Mouse (Mus musculus) mature B cell (primary cell): Measurements from ENCODE around the gene Ift43.

Source experiments
- in situ Hi-C: fragments of 300-500 bp; cut with MboI; formaldehyde crosslinking; loops from 2 replicates; pipeline ENCODE4 v1.14.3; 2019

The Ift43 gene

DNA sequence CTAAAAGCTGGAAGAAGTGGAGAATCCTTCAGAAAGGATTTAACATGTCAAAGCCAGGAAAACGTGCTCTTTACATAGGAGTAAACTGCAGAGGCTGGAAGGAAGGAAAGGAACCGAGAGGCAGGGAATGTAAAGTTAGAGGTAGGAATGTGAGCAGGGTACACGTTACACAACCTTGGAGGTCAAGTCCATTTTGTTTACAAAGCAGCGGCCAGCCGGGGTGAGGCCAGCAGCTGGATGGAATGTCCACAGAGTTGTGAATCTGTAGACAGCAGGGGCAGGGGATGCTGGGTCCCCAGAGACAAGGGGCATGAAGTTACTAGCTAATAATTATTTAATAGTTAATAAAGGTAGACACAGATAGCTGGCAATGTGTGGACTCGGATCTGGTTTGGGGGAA lies 45.8 kb downstream of the Ift43 start:
- in situ Hi-C loops: no loop called here

DNA sequence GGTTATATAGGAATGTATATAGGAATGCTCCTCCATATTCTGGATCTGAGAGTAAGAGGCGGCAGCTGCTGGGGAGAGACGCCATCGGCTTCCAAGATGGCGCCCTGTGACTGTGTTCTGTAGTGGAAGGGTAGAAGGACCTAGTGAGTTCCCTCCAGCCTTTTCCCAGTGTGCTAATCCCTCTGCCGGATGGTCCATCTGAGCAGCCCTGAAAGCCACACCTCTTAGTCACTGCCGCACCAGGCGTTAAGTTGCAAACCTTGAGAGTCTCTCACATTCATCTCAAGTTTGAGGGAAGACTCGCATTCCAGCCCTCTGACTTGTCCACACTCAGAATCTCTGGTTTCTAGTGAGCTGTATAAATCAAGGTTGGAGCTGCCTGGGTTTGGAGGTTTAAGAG lies 46.7 kb downstream of the Ift43 start:
- in situ Hi-C loops: no loop called here

GRCm38 (mm10) chr12:86129696-86130095 lies 47.4 kb downstream of the Ift43 start:
- in situ Hi-C loops: loop anchor here (10.0 kb wide), 1 partner anchor 275 kb away; no protein-coding TSS in a partner anchor

- in situ Hi-C loops: loop anchor here (10.0 kb wide), 1 partner anchor 272 kb away; no protein-coding TSS in a partner anchor
Measured at GRCm38 (mm10) chr12:86132799-86133198, 50.5 kb downstream of the Ift43 start.

GRCm38 (mm10) chr12:86135691-86136090 lies 53.4 kb downstream of the Ift43 start:
- in situ Hi-C loops: loop anchor here (10.0 kb wide), 1 partner anchor 269 kb away; no protein-coding TSS in a partner anchor

DNA sequence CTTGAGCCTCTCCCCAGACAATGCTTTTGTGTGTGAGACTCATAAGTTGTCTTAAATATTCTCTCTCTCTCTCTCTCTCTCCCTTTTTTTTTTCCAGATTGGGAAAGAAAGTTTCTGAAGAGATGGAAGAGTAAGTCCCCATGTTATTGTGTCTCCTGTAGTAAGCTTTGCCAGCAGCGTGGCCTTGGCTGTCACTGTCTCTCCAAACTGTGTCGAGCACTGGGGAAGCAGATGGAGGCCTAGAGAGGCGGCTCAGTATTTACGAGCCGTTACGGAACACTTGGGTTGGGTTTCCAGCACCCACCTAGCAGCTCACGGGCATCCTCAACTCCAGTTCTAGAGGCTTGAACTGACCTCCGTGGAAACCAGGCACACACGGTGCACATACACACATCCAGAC lies 56.4 kb downstream of the Ift43 start:
- in situ Hi-C loops: loop anchor here (10.0 kb wide), 1 partner anchor 266 kb away; no protein-coding TSS in a partner anchor

- in situ Hi-C loops: no loop called here
Measured at GRCm38 (mm10) chr12:86142389-86142788, 60.0 kb downstream of the Ift43 start.

DNA sequence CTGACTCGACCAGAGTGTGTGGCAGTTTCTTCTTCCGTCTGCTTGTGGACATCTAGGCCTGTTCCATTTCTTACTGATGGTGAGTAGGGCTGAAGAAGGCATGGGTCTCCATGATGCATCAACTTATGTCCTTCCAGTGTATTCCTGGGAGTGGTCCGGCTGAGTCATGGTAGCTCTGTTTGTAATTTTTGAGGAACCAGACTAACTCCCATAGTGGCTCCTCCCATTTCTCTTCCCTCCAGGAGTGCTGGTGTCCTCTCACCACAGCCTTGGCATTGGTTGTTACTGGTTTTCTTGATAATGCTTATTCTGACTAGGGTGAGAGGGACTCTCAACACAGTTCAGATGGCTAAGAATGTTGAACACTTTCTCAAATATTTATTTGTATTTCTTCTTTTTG lies 63.9 kb downstream of the Ift43 start:
- in situ Hi-C loops: no loop called here

GRCm38 (mm10) chr12:86148271-86148670 lies 65.9 kb downstream of the Ift43 start:
- in situ Hi-C loops: no loop called here

DNA sequence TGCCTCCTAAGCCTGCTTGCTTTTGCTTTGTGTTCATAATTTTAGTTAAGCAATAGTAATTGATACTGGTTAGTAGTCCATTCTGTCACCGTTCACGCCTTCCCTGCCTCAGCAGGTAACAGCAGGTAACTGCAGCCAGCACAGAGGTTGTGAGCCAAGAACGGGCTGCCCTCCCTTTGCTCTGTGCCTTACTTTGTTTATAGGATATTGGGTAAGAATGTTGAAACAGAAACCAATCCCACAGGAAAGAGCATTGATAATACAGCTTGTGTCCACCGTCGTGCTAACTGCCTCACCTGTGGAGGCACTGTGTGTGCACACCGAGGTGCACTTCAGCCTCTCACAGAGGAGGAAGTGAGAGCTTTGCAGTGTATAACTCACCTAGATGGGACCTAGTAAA lies 66.7 kb downstream of the Ift43 start:
- in situ Hi-C loops: no loop called here

- in situ Hi-C loops: no loop called here
Measured at GRCm38 (mm10) chr12:86151941-86152340, 69.6 kb downstream of the Ift43 start.

- in situ Hi-C loops: no loop called here
Measured at GRCm38 (mm10) chr12:86153213-86153957, 71.0 kb downstream of the Ift43 start.

- in situ Hi-C loops: no loop called here
Measured at GRCm38 (mm10) chr12:86155176-86155575, 72.8 kb downstream of the Ift43 start.

DNA sequence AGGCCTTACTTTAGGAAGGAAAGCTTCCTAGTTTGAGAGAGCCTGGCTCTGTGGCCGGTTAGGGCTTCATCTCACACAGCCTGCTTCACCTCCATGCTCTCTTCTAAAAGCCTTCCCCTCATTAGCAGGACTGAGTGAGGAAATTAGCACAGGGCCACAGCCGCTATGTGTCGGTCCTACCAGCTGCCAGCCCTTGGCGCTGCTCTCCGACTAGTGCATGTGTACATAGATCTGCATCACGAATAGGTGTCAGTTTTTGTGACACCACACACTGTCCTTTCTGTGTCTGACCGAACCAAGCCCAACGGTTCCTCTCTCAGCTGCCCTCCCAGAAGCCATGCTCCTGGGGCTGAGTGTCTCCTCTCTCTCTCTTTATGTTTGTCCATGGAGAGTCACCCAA lies 74.8 kb downstream of the Ift43 start:
- in situ Hi-C loops: no loop called here

GRCm38 (mm10) chr12:86157894-86158444 lies 75.6 kb downstream of the Ift43 start:
- in situ Hi-C loops: no loop called here

DNA sequence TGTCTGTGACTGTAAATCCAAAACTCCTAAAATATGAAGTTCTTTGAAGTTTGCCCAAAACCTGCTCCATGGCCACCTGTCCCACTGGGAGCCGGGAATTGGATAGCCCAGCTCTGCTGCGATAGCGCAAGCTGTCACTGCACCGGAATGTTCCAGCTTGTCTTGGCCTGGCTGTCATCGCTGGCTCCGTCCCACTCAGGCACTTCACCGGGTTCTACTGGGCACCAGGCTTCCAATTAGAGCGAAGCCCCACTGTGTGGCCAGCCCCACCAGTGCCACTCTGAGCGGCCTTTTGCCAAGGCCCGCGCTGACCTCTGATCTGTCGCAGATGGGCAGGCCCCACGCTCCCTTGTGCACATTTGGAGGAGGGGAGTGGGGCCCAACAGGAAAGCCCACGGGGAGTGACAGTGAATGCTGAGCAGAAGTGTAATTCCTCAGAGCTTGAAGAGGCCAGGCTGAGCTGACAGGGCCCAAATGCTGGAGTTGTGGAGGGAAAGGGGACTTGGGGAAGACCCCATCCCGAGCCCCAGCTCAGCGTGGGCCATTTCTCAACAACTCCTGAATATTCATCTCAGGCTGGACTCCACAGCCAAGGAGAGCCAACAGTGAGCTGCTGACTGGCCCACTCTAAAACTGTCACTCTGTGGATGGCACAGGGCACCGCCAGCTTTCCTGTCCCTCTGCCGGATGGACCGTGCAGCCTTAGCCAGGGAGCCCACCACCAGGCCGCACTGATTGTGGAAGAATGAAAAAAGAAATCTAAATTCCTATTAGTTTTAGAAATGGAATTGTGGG lies 76.5 kb downstream of the Ift43 start:
- in situ Hi-C loops: no loop called here

DNA sequence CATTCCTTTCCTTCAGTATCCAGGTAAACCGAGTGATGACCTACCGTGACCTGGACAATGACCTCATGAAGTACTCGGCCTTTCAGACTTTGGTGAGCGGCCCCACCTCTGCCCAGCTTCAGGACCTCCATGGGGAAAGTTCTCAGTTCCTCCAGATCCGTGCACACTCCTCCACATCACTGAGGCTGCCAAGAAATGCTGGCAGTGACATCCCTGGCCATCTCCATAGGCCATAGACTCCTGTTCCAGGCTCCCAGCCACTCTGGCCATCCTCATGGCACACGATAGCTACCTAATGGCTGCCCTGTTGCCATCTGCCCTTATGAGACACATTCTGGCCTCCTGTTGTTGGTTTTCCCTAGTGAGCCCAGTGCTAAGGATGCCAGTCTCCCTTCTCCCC lies 79.1 kb downstream of the Ift43 start:
- in situ Hi-C loops: no loop called here

- in situ Hi-C loops: no loop called here
Measured at GRCm38 (mm10) chr12:86161942-86162341, 79.6 kb downstream of the Ift43 start.

DNA sequence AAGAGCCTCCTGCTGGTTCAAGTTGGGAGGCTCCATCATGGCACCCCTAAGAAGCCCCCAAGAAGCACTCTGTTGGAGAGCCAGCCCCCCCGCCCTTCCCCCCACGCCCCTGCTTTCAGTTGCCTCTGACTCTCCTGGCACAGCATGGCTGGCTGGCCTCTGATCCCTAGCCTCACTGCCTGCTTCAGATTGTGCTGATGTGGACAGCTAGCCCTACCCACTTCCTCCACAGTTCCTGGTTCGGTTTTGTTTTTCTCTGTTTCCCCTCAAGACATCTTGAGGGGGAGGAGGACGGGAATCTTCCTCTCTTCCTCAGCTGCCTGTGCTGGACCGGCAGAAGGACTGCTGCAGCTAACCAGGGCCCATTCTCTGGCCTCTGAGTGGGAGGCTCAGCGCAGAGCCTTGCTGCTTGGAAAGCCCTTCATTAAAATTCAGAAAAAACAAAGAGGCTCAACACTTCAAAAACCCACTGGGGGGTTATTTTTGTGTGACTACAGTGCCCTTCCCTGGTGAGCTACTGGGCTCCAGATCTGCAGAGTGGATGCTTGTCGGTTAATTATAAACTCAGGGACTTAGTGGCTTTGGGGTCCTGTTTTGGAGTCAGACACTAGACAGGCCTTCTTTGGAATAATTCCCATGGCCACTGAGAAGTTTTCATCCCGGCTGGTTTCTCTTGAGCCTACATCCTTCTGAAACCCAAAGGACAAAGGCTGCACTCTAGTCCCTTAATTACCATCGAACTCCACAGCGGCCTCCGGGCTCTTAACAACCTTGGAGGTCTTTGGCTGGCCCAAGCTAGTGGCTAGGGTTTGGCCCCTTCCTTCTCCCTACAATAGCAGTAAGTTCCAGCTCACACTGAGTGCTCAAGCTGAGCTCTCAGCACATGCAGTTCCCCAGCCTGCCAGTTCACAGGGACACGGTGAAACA lies 80.8 kb downstream of the Ift43 start:
- in situ Hi-C loops: no loop called here

GRCm38 (mm10) chr12:86166244-86166643 lies 83.9 kb downstream of the Ift43 start:
- in situ Hi-C loops: no loop called here

- in situ Hi-C loops: no loop called here
Measured at GRCm38 (mm10) chr12:86167075-86167474, 84.7 kb downstream of the Ift43 start.

- in situ Hi-C loops: no loop called here
Measured at GRCm38 (mm10) chr12:86168712-86169111, 86.4 kb downstream of the Ift43 start.
